Mouse (Mus musculus) embryonic fibroblast, embryonic 13.5 days (primary cell): ENCODE results near the gene Grhl3.

Source experiments
- CTCF ChIP-seq: IDR thresholded peaks from 2 replicates; pipeline ENCODE4 v1.5.1; 2011; ENCODE audit warnings: mild to moderate bottlenecking, control low read depth, low read length, moderate library complexity, borderline replicate concordance; ENCODE audit not compliant: insufficient read depth
- POLR2A ChIP-seq: IDR thresholded peaks from 2 replicates; pipeline ENCODE4 v1.6.1; 2011; ENCODE audit warnings: low read depth, mild to moderate bottlenecking, control low read depth, low read length, moderate library complexity

DNA sequence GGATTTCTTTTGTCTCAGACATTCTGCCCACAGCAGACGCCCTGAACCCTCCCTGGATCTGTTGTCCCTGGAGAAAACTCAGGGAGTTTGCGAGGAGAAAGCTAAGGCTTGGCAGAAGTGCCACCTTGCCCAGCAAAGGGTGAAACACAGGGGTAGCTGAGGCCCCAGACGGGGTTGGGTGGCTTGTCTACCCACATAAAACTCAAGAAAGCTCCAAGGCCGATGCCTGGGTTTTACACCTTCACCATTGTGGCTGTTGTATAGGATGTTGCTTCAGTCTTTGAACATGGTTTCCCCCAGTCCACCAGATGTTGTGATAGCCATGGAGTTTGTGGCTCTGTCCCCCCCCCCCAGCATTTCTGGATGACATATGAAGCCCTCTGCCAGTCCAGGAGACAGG is 11.4 kb upstream of the Grhl3 start:
- TF ChIP-seq POLR2A, result no peak
- TF ChIP-seq CTCF, result no peak
